Mouse (Mus musculus) thymus, adult 2 months (tissue): ENCODE data around the gene Phb2. TPM values are rescaled to one million over a fixed set of nuclear protein-coding genes. Genes with fewer than 3 reads are reported as not detected.

ENCODE experiments used
- DNase-seq: peaks from one replicate; pipeline ENCODE4 v3.0.0; 2021
- H3K27ac ChIP-seq: fragments of 200-500 bp; 2 replicates; pipeline ENCODE4 v1.5.1; 2012; ENCODE audit warnings: low read length, control low read depth; ENCODE audit not compliant: control insufficient read depth, insufficient read depth
- H3K27me3 ChIP-seq: fragments of 200-500 bp; 2 replicates; pipeline ENCODE4 v1.6.1; 2012; ENCODE audit warnings: mild to moderate bottlenecking, low read length, moderate library complexity, mixed read lengths; ENCODE audit not compliant: control insufficient read depth, insufficient read depth
- H3K36me3 ChIP-seq: fragments of 200-500 bp; 2 replicates; pipeline ENCODE4 v1.6.1; 2012; ENCODE audit warnings: mild to moderate bottlenecking, low read length, moderate library complexity; ENCODE audit not compliant: control insufficient read depth, insufficient read depth
- H3K4me1 ChIP-seq: fragments of 200-500 bp; replicated peaks from 2 replicates; pipeline ENCODE4 v1.6.1; 2012; ENCODE audit warnings: low read length; ENCODE audit not compliant: control insufficient read depth, insufficient read depth
- H3K4me3 ChIP-seq: fragments of 200-500 bp; 2 replicates; pipeline ENCODE4 v1.5.1; 2012; ENCODE audit warnings: mild to moderate bottlenecking, low read length, control low read depth, moderate library complexity; ENCODE audit not compliant: control insufficient read depth, insufficient read depth
- CTCF ChIP-seq: fragments of 200-500 bp; IDR thresholded peaks from 2 replicates; pipeline ENCODE4 v1.5.1; 2012; ENCODE audit warnings: mild to moderate bottlenecking, control low read depth, low read length, moderate library complexity, borderline replicate concordance; ENCODE audit not compliant: control insufficient read depth, poor library complexity, insufficient read depth; ENCODE audit errors: extremely low read depth
- POLR2A ChIP-seq: fragments of 200-500 bp; IDR thresholded peaks from 2 replicates; pipeline ENCODE4 v1.6.1; 2012; ENCODE audit warnings: mild to moderate bottlenecking, low read length, control low read depth, moderate library complexity; ENCODE audit not compliant: control insufficient read depth, poor library complexity, insufficient read depth; ENCODE audit errors: extremely low read depth
- WGBS: fragments of 180-500 bp; shearing (Covaris S2); methylation state at CpG from one replicate; pipeline ENCODE4 v1.1.7; 2018; 5-methylcytosine and 5-hydroxymethylcytosine counted together
- polyA plus RNA-seq: library from polyadenylated mRNA; depleted of rRNA; stranded (reverse); fragments of >200 nt; gene quantifications from 2 replicates; pipeline ENCODE4 v1.2.3, GENCODE M21; 2012

Gene Phb2
- polyA plus RNA-seq, 1 experiment, result 150 TPM

- no peak overlapping the region for H3K4me3 ChIP-seq
- WGBS, result 74% methylated on average over 15 of the region's 15 CpGs
- peak overlapping the region; percentile 75 for H3K27ac ChIP-seq
- no peaks in the 10 kb centered on the region for H3K27me3 ChIP-seq
- peaks cover 19% of the 10 kb centered on the region for H3K4me1 ChIP-seq
- H3K36me3 ChIP-seq, result peaks cover 4% of the 10 kb centered on the region; the same call in 1 of the 2 replicates
- no peak for DNase-seq
- no peak for TF ChIP-seq POLR2A
- TF ChIP-seq CTCF, result no peak
These were observed 18.7 kb upstream of the Phb2 start for GRCm38 (mm10) chr6:124693243-124693981.

- H3K27ac ChIP-seq, result peak overlapping the region; percentile 75
- no peaks in the 10 kb centered on the region for H3K27me3 ChIP-seq
- TF ChIP-seq POLR2A (no peak), CTCF (no peak)
- peak; percentile 57 for DNase-seq
- 37% methylated on average over 15 of the region's 15 CpGs for WGBS
- H3K4me1 ChIP-seq, result peaks cover 19% of the 10 kb centered on the region
- peaks cover 4% of the 10 kb centered on the region; the same call in 1 of the 2 replicates for H3K36me3 ChIP-seq
- no peak overlapping the region for H3K4me3 ChIP-seq
These were observed 17.8 kb upstream of the Phb2 start for GRCm38 (mm10) chr6:124694166-124694955.

GRCm38 (mm10) chr6:124696441-124697150, 15.5 kb upstream of the Phb2 start:
- H3K27ac ChIP-seq, result no peak overlapping the region
- no peak for DNase-seq
- WGBS, result 97% methylated on average over 7 of the region's 7 CpGs
- peaks cover 19% of the 10 kb centered on the region for H3K4me1 ChIP-seq
- no peak overlapping the region for H3K4me3 ChIP-seq
- H3K27me3 ChIP-seq, result no peaks in the 10 kb centered on the region
- peaks cover 4% of the 10 kb centered on the region; the same call in 1 of the 2 replicates for H3K36me3 ChIP-seq
- no peak for TF ChIP-seq POLR2A
- TF ChIP-seq CTCF, result no peak

- peaks cover 23% of the 10 kb centered on the region for H3K36me3 ChIP-seq
- H3K27ac ChIP-seq, result no peak overlapping the region
- 95% methylated on average over 6 of the region's 6 CpGs for WGBS
- DNase-seq, result no peak
- no peak overlapping the region for H3K4me3 ChIP-seq
- H3K27me3 ChIP-seq, result no peaks in the 10 kb centered on the region
- TF ChIP-seq CTCF, result no peak
- TF ChIP-seq POLR2A, result no peak
- H3K4me1 ChIP-seq, result peaks cover 12% of the 10 kb centered on the region
These were observed 13.4 kb upstream of the Phb2 start for GRCm38 (mm10) chr6:124698751-124699150.

GRCm38 (mm10) chr6:124699366-124699765, 12.8 kb upstream of the Phb2 start:
- no peak overlapping the region for H3K4me3 ChIP-seq
- WGBS, result 91% methylated on average over 4 of the region's 4 CpGs
- no peaks in the 10 kb centered on the region for H3K27me3 ChIP-seq
- no peak for DNase-seq
- peaks cover 29% of the 10 kb centered on the region for H3K36me3 ChIP-seq
- TF ChIP-seq CTCF, result no peak
- TF ChIP-seq POLR2A, result no peak
- peaks cover 6% of the 10 kb centered on the region for H3K4me1 ChIP-seq
- H3K27ac ChIP-seq, result no peak overlapping the region
